Mouse (Mus musculus) Patski (cell line): ENCODE data around the gene Ctcf. TPM values are rescaled to one million over a fixed set of nuclear protein-coding genes. Genes with fewer than 3 reads are reported as not detected.

Experiments used
- ATAC-seq: fragments of 100-300 bp; one replicate; pipeline ENCODE4 v1.8.0; 2021
- CTCF ChIA-PET: fragments of 350-600 bp; sonication (Branson Sonifier 250); formaldehyde crosslinking; loops from one replicate; lab custom pipeline; 2022; ENCODE audit warnings: inconsistent platforms; lab: Charles Lee
- POLR2A ChIA-PET: fragments of 350-600 bp; sonication (Branson Sonifier 250); formaldehyde crosslinking; loops from one replicate; lab custom pipeline; 2022; ENCODE audit warnings: antibody characterized with exemption, inconsistent platforms; lab: Charles Lee
- DNase-seq: peaks from one replicate; pipeline ENCODE4 v3.0.0-alpha.2; 2011; ENCODE audit warnings: low read depth, low spot score
- H3K27me3 ChIP-seq: fragments of 371-371 bp; one replicate; pipeline ENCODE4 v1.5.1; 2021
- CTCF ChIP-seq: fragments of 100-300 bp; IDR thresholded peaks from one replicate; pipeline ENCODE4 v1.5.1; 2021
- in situ Hi-C: fragments of 300-500 bp; cut with MboI; formaldehyde crosslinking; loops from 3 replicates; pipeline ENCODE4 v1.11.1; 2018; ENCODE audit warnings: low pct_unique_long_range_greater_than_20kb, mixed read lengths
- polyA plus RNA-seq: library from polyadenylated mRNA; unstranded; gene quantifications from one replicate; pipeline ENCODE4 v1.2.3, GENCODE M21; 2021

The Ctcf gene
- polyA plus RNA-seq, 1 experiment from 2014 or later = 62.5 TPM

GRCm38 (mm10) chr8:105638510-105638909 is 2.1 kb downstream of the Ctcf start:
- H3K27me3 ChIP-seq = no peaks in the 10 kb centered on the region
- in situ Hi-C loops = no loop called here
- ChIA-PET CTCF (interaction anchor here (1.3 to 1.9 kb wide), 2 partner anchors 15 to 22 kb away, joined by 4 to 11 read pairs; no protein-coding TSS in a partner anchor), POLR2A (interaction anchor here (0.8 to 1.2 kb wide), 2 partner anchors 72 to 128 kb away, joined by 3 to 4 read pairs; partner anchors contain the start of gene Atp6v0d1)
- DNase-seq (no peak), ATAC-seq (no peak)
- TF ChIP-seq CTCF = no peak

- no peak for DNase-seq
- TF ChIP-seq CTCF = no peak
- ChIA-PET CTCF (no interaction called here), POLR2A (interaction anchor here (0.6 to 0.7 kb wide), 2 partner anchors 19 to 74 kb away, joined by 3 to 4 read pairs; partner anchors contain the start of gene Atp6v0d1)
- in situ Hi-C loops = no loop called here
- ATAC-seq = no peak
- H3K27me3 ChIP-seq = no peaks in the 10 kb centered on the region
These were observed 3.5 kb downstream of the Ctcf start for GRCm38 (mm10) chr8:105639835-105640234.

GRCm38 (mm10) chr8:105640511-105640910 is 4.1 kb downstream of the Ctcf start:
- POLR2A ChIA-PET = no interaction called here
- CTCF ChIA-PET = no interaction called here
- in situ Hi-C loops = no loop called here
- DNase-seq (no peak), ATAC-seq (no peak)
- H3K27me3 ChIP-seq = no peaks in the 10 kb centered on the region
- no peak for TF ChIP-seq CTCF

GRCm38 (mm10) chr8:105645205-105645604 is 8.8 kb downstream of the Ctcf start:
- ATAC-seq (no peak), DNase-seq (no peak)
- POLR2A ChIA-PET = no interaction called here
- TF ChIP-seq CTCF = no peak
- CTCF ChIA-PET = no interaction called here
- in situ Hi-C loops = no loop called here
- no peaks in the 10 kb centered on the region for H3K27me3 ChIP-seq

- ChIA-PET POLR2A (interaction anchor here (1.2 kb wide), 1 partner anchor 22 kb away, joined by 3 read pairs; no protein-coding TSS in a partner anchor), CTCF (interaction anchor here (0.9 to 5.0 kb wide), 5 partner anchors 9 to 27 kb away, joined by 3 to 23 read pairs (median 5); partner anchors contain the start of gene Agrp)
- in situ Hi-C loops = no loop called here
- H3K27me3 ChIP-seq = no peaks in the 10 kb centered on the region
- DNase-seq = no peak
- no peak for ATAC-seq
- no peak for TF ChIP-seq CTCF
These were observed 12.6 kb downstream of the Ctcf start for GRCm38 (mm10) chr8:105648929-105649328.

- ChIA-PET POLR2A (interaction anchor here (0.7 to 1.0 kb wide), 2 partner anchors 10 to 85 kb away, joined by 3 read pairs; no protein-coding TSS in a partner anchor), CTCF (interaction anchor here (0.7 to 2.3 kb wide), 4 partner anchors 9 to 21 kb away, joined by 3 to 8 read pairs (median 3); partner anchors contain the start of gene Agrp)
- in situ Hi-C loops = no loop called here
These were observed 21.3 kb downstream of the Ctcf start for GRCm38 (mm10) chr8:105657641-105658040.

GRCm38 (mm10) chr8:105661167-105661566 is 24.8 kb downstream of the Ctcf start:
- ChIA-PET CTCF (interaction anchor here (1.0 to 3.0 kb wide), 7 partner anchors 10 to 397 kb away, joined by 3 to 23 read pairs (median 10); partner anchors contain the start of genes Agrp and Nfatc3), POLR2A (interaction anchor here (1.2 kb wide), 1 partner anchor 9 kb away, joined by 3 read pairs; no protein-coding TSS in a partner anchor)
- ATAC-seq = no peak
- in situ Hi-C loops = no loop called here
- no peaks in the 10 kb centered on the region for H3K27me3 ChIP-seq
- no peak for DNase-seq
- TF ChIP-seq CTCF = peak; percentile 65

More at GRCm38 (mm10) chr8:105657641-105658040, 21.3 kb downstream of the Ctcf start:
- TF ChIP-seq CTCF = no peak
- no peaks in the 10 kb centered on the region for H3K27me3 ChIP-seq
- DNase-seq (no peak), ATAC-seq (no peak)

GRCm38 (mm10) chr8:105677891-105678290 is 41.5 kb downstream of the Ctcf start:
- TF ChIP-seq CTCF = peak; percentile 36
- ChIA-PET POLR2A (interaction anchor here (0.6 kb wide), 1 partner anchor 40 kb away, joined by 5 read pairs; no protein-coding TSS in a partner anchor), CTCF (interaction anchor here (1.4 to 2.3 kb wide), 3 partner anchors 10 to 56 kb away, joined by 4 to 7 read pairs (median 6); no protein-coding TSS in a partner anchor)
- ATAC-seq (no peak), DNase-seq (no peak)
- H3K27me3 ChIP-seq = no peaks in the 10 kb centered on the region
- in situ Hi-C loops = no loop called here

- in situ Hi-C loops = no loop called here
- CTCF ChIA-PET = no interaction called here
- TF ChIP-seq CTCF = no peak
- POLR2A ChIA-PET = no interaction called here
- no peaks in the 10 kb centered on the region for H3K27me3 ChIP-seq
- DNase-seq = no peak
- ATAC-seq = no peak
These were observed 49.0 kb downstream of the Ctcf start for GRCm38 (mm10) chr8:105685325-105685724.

GRCm38 (mm10) chr8:105685796-105686308 is 49.5 kb downstream of the Ctcf start, which contains the start of gene Carmil2:
Carmil2 (plus strand) TSS chr8:105686274.
- CTCF ChIA-PET = no interaction called here
- DNase-seq = no peak
- POLR2A ChIA-PET = no interaction called here
- TF ChIP-seq CTCF = no peak
- no peak for ATAC-seq
- no peaks in the 10 kb centered on the region for H3K27me3 ChIP-seq
- in situ Hi-C loops = no loop called here

- in situ Hi-C loops = no loop called here
- TF ChIP-seq CTCF = no peak
- CTCF ChIA-PET = interaction anchor here (0.9 kb wide), 1 partner anchor 60 kb away, joined by 3 read pairs; no protein-coding TSS in a partner anchor
- POLR2A ChIA-PET = no interaction called here
- ATAC-seq = no peak
- no peaks in the 10 kb centered on the region for H3K27me3 ChIP-seq
- DNase-seq = no peak
These were observed 50.2 kb downstream of the Ctcf start for GRCm38 (mm10) chr8:105686551-105686950.
